Mouse (Mus musculus) kidney, embryonic 14.5 days (tissue): ENCODE data around the gene Fbxw4. TPM values are rescaled to one million over a fixed set of nuclear protein-coding genes. Genes with fewer than 3 reads are reported as not detected.

ENCODE experiments used
- ATAC-seq: fragments of 200-750 bp; cut with Nextera tagmentation; 2 replicates; pipeline ENCODE4 v1.8.0; 2017; ENCODE audit warnings: moderate number of reproducible peaks, mild to moderate bottlenecking, moderate TSS enrichment, moderate library complexity; ENCODE audit not compliant: low FRiP score, low TSS enrichment
- H3K27ac ChIP-seq: fragments of 300-500 bp; sonication (generic); 2 replicates; pipeline ENCODE4 v1.5.1; 2014; ENCODE audit warnings: low read depth, mild to moderate bottlenecking, low read length, moderate library complexity, mixed read lengths
- H3K27me3 ChIP-seq: fragments of 300-500 bp; sonication (generic); 2 replicates; pipeline ENCODE4 v1.6.1; 2014; ENCODE audit warnings: mild to moderate bottlenecking, low read length; ENCODE audit not compliant: control insufficient read depth, insufficient read depth
- H3K36me3 ChIP-seq: fragments of 300-500 bp; sonication (generic); 2 replicates; pipeline ENCODE4 v1.6.1; 2014; ENCODE audit warnings: low read length, mixed read lengths; ENCODE audit not compliant: control insufficient read depth, insufficient read depth
- H3K4me1 ChIP-seq: fragments of 300-500 bp; sonication (generic); 2 replicates; pipeline ENCODE4 v1.6.1; 2014; ENCODE audit warnings: low read length, mixed read lengths; ENCODE audit not compliant: control insufficient read depth, insufficient read depth
- H3K4me2 ChIP-seq: fragments of 300-500 bp; sonication (generic); replicated peaks from 2 replicates; pipeline ENCODE4 v1.6.1; 2014; ENCODE audit warnings: low read depth, mild to moderate bottlenecking, low read length
- H3K4me3 ChIP-seq: fragments of 300-500 bp; sonication (generic); 2 replicates; pipeline ENCODE4 v1.5.1; 2014; ENCODE audit warnings: mild to moderate bottlenecking, low read length
- H3K9ac ChIP-seq: fragments of 300-500 bp; sonication (generic); 2 replicates; pipeline ENCODE4 v1.6.1; 2014; ENCODE audit warnings: low read depth, mild to moderate bottlenecking, low read length, moderate library complexity
- H3K9me3 ChIP-seq: fragments of 300-500 bp; sonication (generic); 2 replicates; pipeline ENCODE4 v1.6.1; 2016; ENCODE audit warnings: low read length; ENCODE audit not compliant: control insufficient read depth
- WGBS: fragments of 180-500 bp; shearing (Covaris S2); extraction: QIAGEN DNeasy Blood & Tissue Kit; methylation state at CpG from one replicate; pipeline ENCODE4 v1.1.7; 2014; 5-methylcytosine and 5-hydroxymethylcytosine counted together
- polyA plus RNA-seq: library from polyadenylated mRNA; unstranded; fragments of >200 nt; fragmentation: Nextera tagmentation; extraction: Ambion mirVana; gene quantifications from 2 replicates; pipeline ENCODE4 v1.2.1, GENCODE M21; 2014

Gene Fbxw4
- polyA plus RNA-seq, 1 experiment from 2014 or later: 8.3 TPM

DNA sequence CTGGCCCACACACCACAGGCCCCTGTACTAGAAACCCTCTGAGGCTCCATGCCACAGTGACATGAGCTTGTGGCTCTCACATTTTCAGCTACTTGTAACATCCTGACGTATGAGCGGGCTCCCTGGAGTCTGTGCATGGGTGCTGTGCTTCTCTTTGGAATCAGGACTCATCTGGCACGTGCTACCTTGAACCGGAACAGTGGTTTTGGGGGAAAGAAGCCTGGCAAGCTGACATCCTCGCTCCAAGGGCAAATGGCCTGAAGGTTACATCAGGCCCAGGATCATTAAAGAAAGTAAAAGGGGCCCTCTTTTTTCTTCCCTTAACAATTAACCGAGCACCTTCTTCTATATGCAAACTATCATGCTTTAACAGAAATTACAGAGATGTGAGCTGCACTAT, 77.0 kb downstream of the Fbxw4 start:
- Histone ChIP-seq H3K9ac (no peak overlapping the region), H3K9me3 (0 out of 2 replicates have a peak, but pooled peaks cover 2% of the 10 kb centered on the region), H3K4me3 (no peak overlapping the region), H3K4me2 (no peak overlapping the region), H3K36me3 (peaks cover 13% of the 10 kb centered on the region), H3K4me1 (peaks cover 6% of the 10 kb centered on the region; the same call in 1 of the 2 replicates), H3K27me3 (no peaks in the 10 kb centered on the region), H3K27ac (no peak overlapping the region)
- no peak for ATAC-seq
- 80% methylated on average over 6 of the region's 6 CpGs for WGBS

DNA sequence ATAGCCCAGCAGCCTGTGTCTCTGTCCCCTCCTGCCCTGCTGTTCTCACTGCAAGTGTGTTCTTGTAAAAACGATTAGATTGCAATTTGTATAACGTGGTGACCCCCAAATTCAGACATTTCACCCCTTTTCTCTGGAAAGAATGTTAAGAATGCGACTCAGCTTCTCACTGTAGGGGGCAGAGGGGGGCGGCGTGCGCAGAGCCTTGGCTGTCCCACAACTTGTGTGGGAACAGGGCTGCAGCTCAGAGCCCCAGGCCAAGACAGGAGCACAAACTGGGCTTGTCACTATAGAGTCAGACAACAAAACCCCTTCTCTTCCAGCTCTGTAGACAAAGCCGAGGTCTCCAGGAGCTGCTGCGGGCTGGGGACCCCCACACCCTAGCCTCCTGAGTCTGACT, 78.0 kb downstream of the Fbxw4 start:
- no peak overlapping the region for H3K4me2 ChIP-seq
- H3K9ac ChIP-seq: no peak overlapping the region; the same call in 1 of the 2 replicates
- no peak overlapping the region for H3K4me3 ChIP-seq
- no peaks in the 10 kb centered on the region for H3K27me3 ChIP-seq
- H3K36me3 ChIP-seq: peaks cover 23% of the 10 kb centered on the region
- 0 out of 2 replicates have a peak, but pooled peaks cover 2% of the 10 kb centered on the region for H3K9me3 ChIP-seq
- H3K27ac ChIP-seq: no peak overlapping the region
- 39% methylated on average over 8 of the region's 8 CpGs for WGBS
- peaks cover 6% of the 10 kb centered on the region; the same call in 1 of the 2 replicates for H3K4me1 ChIP-seq
- no peak for ATAC-seq

DNA sequence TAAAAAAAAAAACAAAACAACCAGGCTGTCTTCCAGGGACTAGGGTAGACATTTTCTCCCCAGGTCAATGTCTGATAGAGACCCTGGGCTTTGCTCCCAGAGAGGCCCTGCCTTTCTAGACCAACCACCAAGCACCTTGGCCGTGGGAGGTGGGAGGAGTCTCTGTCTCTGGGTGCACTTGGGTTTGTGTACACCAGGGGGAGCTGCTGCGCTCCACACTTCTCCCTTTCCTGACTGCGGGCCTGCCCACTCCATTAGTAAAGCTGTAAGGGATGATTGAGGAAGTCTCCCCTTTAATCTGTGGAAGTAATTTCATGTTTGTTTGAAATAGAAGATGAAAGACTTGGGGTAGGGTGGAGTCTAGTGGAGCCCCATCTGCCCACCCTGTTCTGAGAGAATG, 78.9 kb downstream of the Fbxw4 start:
- WGBS: 64% methylated on average over 3 of the region's 3 CpGs
- Histone ChIP-seq H3K27me3 (no peaks in the 10 kb centered on the region), H3K27ac (no peak overlapping the region), H3K4me2 (no peak overlapping the region), H3K9ac (no peak overlapping the region), H3K4me1 (peaks cover 8% of the 10 kb centered on the region), H3K36me3 (peaks cover 28% of the 10 kb centered on the region), H3K4me3 (no peak overlapping the region), H3K9me3 (0 out of 2 replicates have a peak, but pooled peaks cover 2% of the 10 kb centered on the region)
- no peak; the same call in 1 of the 2 replicates for ATAC-seq

DNA sequence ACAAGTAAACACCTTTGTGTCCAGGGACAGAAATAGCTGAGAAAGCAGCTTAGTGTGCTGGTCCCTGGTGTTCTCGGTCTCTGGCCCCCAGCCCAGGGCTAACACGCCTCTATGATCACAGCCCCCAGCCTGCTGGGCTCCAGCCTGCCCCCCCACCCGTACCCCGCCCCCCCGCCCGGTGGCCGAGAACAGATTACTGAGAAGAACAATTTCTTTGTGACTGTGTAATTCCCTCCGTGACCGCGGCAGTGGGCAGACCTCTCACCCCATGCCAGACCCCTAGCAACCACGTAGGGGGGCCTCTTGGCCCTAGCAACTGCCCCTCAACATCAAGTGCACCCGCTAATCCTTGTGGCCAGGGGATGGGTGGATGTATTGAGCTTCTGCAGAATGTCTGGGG, 79.9 kb downstream of the Fbxw4 start:
- WGBS: 77% methylated on average over 12 of the region's 12 CpGs

DNA sequence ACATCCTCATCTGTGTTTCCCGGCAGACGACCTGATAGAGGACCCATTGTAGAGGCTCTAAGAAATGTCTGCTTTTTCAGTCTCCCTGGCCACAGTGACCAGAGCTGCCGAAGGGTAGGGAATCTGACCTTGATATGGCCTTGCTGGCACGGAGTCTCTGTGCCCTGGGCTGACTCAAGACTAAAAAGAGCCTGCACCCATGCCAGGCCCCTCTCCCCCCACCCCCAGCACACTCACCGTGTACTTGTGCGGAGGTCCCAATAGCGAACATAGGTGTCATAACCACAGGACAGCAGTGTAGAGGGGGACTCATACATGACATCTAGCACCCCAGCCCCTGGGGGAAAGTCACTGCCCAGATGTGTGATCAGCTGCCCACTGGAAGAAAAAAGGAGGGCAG, 80.7 kb downstream of the Fbxw4 start:
- H3K4me2 ChIP-seq: no peak overlapping the region
- H3K27me3 ChIP-seq: no peaks in the 10 kb centered on the region
- no peak overlapping the region for H3K4me3 ChIP-seq
- H3K27ac ChIP-seq: no peak overlapping the region
- no peak overlapping the region for H3K9ac ChIP-seq
- peaks cover 28% of the 10 kb centered on the region for H3K36me3 ChIP-seq
- WGBS: 87% methylated on average over 7 of the region's 7 CpGs
- ATAC-seq: no peak
- H3K4me1 ChIP-seq: peaks cover 24% of the 10 kb centered on the region
- H3K9me3 ChIP-seq: 0 out of 2 replicates have a peak, but pooled peaks cover 2% of the 10 kb centered on the region

More for the DNA sequence above, 79.9 kb downstream of the Fbxw4 start:
- Histone ChIP-seq H3K4me3 (no peak overlapping the region), H3K36me3 (peaks cover 28% of the 10 kb centered on the region), H3K27me3 (no peaks in the 10 kb centered on the region), H3K4me1 (peaks cover 18% of the 10 kb centered on the region), H3K27ac (no peak overlapping the region), H3K9ac (no peak overlapping the region), H3K4me2 (no peak overlapping the region), H3K9me3 (0 out of 2 replicates have a peak, but pooled peaks cover 2% of the 10 kb centered on the region)
- ATAC-seq: no peak

DNA sequence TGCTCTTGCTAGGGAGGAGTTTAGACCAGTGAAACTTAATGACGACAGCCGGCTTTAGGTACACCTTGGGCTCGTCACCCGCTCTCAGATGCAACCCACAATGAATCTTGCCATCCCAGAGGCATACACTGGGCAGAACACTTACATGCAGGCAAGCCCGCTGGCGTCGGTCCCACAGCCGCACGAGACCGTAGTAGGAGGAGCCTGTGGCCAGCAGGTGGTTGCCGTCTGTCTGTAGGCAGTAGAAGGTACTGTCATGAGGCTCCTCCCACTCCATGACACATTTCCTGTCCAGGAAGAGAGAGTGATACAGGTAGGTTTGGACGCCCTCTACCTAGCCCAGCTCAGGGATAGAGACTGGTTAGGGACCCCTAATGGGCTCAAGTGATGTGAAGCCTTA, 81.1 kb downstream of the Fbxw4 start:
- no peak overlapping the region for H3K27ac ChIP-seq
- no peaks in the 10 kb centered on the region for H3K27me3 ChIP-seq
- no peak overlapping the region for H3K4me3 ChIP-seq
- H3K9me3 ChIP-seq: 0 out of 2 replicates have a peak, but pooled peaks cover 2% of the 10 kb centered on the region
- no peak for ATAC-seq
- no peak overlapping the region for H3K9ac ChIP-seq
- WGBS: 87% methylated on average over 12 of the region's 12 CpGs
- H3K36me3 ChIP-seq: peaks cover 28% of the 10 kb centered on the region
- no peak overlapping the region for H3K4me2 ChIP-seq
- H3K4me1 ChIP-seq: peaks cover 24% of the 10 kb centered on the region

DNA sequence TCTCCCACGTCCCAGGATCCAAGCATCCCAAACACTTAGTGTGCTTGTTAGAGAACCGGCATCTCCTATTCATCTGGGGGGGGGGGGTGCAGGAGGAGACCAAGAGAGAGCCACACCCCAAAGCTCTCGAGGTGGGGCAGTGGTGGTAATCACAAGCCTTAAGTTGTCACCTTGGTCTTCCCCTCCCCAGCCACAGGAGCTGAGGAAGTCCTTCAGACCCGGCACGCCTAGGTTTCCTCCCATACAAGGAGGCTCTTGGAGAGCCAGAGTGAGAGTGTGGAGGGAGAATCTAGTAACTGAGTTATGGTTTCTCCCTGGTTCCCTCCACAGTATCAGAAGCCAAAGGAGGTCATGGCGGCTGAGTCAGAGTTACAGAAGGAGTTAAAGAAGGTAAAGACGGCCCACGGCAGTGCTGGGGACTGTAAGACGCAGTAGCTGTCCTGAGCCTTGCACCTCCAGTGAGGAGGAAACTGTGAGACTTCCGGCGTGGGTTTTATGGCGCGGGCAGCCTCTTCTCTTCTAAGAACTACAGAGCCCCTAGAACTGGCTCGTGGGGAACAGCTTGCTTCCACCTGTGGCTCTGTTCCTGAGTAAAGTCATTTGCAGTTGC, 82.9 kb downstream of the Fbxw4 start:
- no peaks in the 10 kb centered on the region for H3K27me3 ChIP-seq
- WGBS: 67% methylated on average over 14 of the region's 14 CpGs
- no peak overlapping the region for H3K4me3 ChIP-seq
- no peak overlapping the region for H3K4me2 ChIP-seq
- H3K27ac ChIP-seq: no peak overlapping the region
- 0 out of 2 replicates have a peak, but pooled peaks cover 2% of the 10 kb centered on the region for H3K9me3 ChIP-seq
- H3K9ac ChIP-seq: no peak overlapping the region
- peaks cover 20% of the 10 kb centered on the region for H3K4me1 ChIP-seq
- peaks cover 36% of the 10 kb centered on the region for H3K36me3 ChIP-seq
- ATAC-seq: no peak

DNA sequence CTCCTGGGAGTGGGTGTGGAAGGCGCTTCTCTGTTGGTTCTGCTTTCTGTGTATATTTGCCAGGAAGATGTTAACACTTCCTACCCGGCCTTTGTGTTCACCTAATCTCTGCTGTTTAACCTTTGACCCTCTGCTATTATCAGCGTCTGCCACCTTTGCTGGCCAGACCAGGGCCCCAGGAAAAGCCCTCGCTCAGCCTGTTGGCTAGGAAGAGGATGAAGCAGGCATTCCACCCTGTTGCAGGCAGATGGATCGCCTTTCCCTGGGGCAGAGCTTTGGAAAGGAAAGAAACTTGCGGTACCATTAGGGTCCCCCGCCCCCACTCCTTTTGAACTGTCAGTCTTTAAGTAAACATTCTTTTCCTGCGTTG, 84.5 kb downstream of the Fbxw4 start:
- WGBS: 14% methylated on average over 8 of the region's 8 CpGs
- Histone ChIP-seq H3K9ac (no peak overlapping the region), H3K27ac (no peak overlapping the region), H3K4me3 (no peak overlapping the region), H3K36me3 (peaks cover 37% of the 10 kb centered on the region), H3K4me2 (no peak overlapping the region), H3K9me3 (no peaks in the 10 kb centered on the region), H3K4me1 (peaks cover 18% of the 10 kb centered on the region), H3K27me3 (no peaks in the 10 kb centered on the region)
- ATAC-seq: 0 out of 2 replicates have a peak, but pooled peaks have one; percentile 28

DNA sequence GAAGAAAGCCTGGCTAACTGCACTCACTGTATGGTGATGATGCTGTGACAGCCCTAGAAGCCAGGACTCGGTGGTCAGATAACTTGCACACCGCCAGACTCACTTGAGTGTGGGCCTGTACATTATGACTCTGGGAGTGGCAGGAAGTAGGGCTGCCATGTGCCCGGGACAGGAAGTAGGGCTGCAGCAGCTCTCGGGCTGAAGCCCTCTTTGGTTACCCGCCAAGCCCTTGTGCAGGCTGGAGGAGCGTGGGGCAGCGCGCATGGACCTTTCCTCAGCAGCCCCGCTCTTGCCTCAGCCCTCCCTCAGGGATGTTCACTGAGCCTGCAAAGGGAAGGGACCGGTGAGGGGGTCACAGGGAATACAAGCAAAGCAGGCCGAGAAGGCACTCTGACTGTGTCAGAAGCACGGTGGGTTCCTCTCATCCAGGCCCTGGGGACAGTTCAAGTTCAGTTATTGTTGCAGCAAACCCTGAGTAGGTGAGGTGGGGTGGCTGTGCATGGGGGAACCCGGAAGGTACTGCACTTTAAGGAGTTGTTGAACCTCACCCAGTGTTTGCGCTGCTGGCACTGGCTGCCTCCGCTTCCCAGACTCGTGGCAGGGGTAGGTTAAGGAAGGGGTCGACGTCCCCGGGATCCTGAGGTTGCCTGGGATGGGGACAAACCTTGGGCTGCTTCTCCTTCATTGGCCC, 85.0 kb downstream of the Fbxw4 start:
- H3K27ac ChIP-seq: no peak overlapping the region; the same call in 1 of the 2 replicates
- no peak for ATAC-seq
- no peaks in the 10 kb centered on the region for H3K27me3 ChIP-seq
- H3K9me3 ChIP-seq: no peaks in the 10 kb centered on the region
- WGBS: 41% methylated on average over 19 of the region's 19 CpGs
- no peak overlapping the region for H3K4me3 ChIP-seq
- H3K4me2 ChIP-seq: no peak overlapping the region
- no peak overlapping the region for H3K9ac ChIP-seq
- peaks cover 37% of the 10 kb centered on the region for H3K36me3 ChIP-seq
- peaks cover 18% of the 10 kb centered on the region for H3K4me1 ChIP-seq
